ENCODE assay signal across 1 mouse cellular context in the genomic region with DNA sequence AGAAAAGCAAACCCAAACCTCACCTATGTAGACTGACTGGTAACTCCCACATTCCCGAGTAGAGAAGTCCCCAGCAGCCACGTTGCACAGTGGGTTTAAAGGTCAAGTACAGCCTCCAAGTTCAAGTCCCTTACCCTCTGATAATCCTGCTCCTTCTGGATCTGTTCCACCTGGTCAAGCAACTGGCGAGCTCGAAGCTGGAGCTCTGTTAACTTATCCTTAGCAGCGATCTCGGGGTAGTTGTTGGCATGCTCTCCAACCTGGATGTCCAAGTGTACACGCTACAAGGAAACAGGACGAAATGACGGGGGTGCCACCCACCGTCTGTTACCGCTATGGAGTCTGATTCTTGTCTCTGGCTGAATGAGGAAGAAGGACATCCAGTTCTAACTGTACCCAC.
TF ChIP-seq lines count a peak whose summit lies in the region.

No protein-coding gene starts in this region.

TF ChIP-seq in MEL, 35 proteins besides CTCF, POLR2A, EP300 and RAD21 (continued from another document):
- TF ChIP-seq MAFK (IDR thresholded peaks at IDR 0.05; ENCODE audit: borderline replicate concordance, low read depth, low read length) = no peak
- TF ChIP-seq RCOR1 (IDR thresholded peaks at IDR 0.05; ENCODE audit: low read depth, low read length) = no peak
